Mouse (Mus musculus): ENCODE results near the gene Ei24. TPM values are rescaled to one million over a fixed set of nuclear protein-coding genes. Genes with fewer than 3 reads are reported as not detected.

The Ei24 gene
- total RNA-seq, 4 experiments from 2014 or later: 90.8 to 109 (median 99.9) TPM

DNA sequence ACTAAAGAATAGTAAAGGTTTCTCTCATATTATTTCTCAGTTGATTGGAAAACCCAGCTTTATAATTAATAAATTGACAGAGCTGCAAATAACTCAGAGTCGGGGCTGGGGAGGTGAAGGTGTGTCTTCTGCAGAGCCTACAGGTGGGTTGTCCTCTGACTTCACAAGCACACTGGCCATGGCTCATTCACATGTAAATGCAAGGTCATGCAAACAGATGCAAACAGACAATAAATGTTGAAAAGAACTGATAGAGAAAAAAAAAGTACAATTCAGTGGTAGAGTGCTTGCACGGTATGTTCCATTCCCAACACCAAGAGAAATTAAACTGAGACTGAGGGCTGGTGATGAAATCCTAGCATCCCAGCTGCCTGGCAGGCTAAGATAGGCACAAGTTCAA, 2.7 kb downstream of the Ei24 start:
- no peak for DNase-seq (ENCODE audit: low spot score in 2 of 2)

DNA sequence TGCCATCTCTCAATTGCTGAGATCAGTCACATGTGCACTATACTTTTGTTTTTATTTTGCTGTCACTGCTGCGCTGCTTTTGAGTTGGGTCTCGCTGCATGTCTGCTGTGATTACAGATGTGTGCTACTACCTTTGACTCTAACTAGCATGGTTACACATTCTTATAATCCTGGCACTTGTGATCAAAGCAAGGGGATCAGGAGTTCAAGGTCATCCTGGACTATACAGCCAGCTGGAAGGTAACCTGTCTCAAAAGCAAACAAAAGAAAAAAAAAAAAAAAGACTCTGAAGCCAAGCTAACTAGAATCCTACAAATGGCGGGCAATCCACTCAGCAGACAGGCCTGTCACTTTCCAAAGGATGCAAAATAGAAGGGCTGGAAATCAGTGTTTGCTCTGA, 5.0 kb downstream of the Ei24 start:
- no peak for DNase-seq (ENCODE audit: low spot score in 2 of 2)

DNA sequence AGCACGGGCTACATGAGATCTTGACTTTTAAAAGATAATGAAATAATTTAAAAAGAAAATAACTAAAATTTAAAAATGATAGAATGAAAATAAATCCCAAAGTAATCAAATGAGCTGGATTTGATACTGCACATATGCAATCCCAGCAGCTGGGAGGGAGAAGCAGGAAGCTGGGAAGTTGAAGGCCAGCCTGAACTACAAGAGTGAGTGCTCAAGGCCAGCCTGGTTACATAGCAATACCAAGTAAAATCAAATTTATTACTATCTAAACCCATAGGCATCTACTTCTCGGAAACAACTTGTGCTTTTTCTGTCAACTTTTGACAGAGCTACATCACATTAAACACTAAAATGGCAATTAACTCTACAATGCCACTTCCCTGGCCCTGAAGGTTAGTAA, 13.3 kb downstream of the Ei24 start:
- no peak for DNase-seq (ENCODE audit: low spot score in 2 of 2)

DNA sequence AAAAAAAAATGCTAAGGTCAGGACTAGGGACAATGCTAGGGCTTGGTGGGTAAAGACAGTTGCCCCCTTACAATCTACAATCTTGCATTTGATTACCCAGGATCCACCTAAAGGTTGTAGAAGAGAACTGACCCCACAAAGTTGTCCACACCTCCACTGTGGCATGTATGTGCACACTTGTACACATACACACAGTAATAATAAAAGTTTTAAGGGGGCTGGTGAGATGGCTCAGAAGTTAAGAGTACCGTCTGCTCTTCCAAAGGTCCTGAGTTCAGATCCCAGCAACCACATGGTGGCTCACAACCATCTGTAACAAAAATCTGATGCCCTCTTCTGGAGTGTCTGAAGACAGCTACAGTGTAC, 28.2 kb downstream of the Ei24 start:
- DNase-seq (ENCODE audit: low spot score in 2 of 2): no peak

DNA sequence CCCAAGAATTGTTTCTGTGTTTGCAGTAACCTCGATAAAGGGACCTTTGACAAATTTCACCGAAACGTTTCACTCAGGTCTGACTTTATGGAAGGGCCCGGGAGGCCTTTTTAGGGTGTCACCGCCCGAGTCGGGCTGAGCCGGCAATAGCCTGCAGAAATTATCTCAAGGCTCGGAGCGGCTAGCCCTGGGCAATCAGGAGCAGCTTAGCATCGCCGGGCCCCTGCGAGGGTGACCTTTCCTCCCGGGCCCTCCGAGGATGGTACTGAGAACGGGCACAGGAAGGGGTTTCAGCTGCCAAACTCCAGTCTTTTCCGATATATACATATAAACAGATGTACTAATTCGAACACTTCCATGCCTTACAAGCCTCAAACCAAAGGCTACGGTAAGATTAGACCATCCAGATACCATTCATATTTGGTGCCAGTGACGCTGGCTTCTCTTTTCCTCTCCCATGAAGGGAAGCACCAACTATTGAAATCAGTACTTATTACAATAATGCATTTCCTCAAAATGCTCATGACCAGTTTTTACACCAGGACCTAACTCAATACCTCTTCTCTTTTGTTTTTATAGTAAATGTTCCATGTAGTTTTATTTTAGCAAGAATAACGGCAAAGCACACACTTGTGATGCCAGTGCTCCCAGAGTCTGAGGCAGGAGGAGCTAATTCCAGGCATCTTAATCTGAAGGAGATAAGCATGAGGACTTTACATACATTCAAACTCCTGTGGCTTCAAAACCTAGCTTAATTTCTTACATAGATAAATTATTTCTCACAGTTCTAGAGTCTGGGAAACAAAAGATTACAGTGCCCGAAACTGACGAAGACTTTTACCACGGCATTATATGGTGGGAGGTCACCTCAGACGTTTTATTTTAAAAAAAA, 28.8 kb downstream of the Ei24 start:
- DNase-seq (ENCODE audit: low spot score in 2 of 2): peak in 1 of 2 experiments; percentile 55

DNA sequence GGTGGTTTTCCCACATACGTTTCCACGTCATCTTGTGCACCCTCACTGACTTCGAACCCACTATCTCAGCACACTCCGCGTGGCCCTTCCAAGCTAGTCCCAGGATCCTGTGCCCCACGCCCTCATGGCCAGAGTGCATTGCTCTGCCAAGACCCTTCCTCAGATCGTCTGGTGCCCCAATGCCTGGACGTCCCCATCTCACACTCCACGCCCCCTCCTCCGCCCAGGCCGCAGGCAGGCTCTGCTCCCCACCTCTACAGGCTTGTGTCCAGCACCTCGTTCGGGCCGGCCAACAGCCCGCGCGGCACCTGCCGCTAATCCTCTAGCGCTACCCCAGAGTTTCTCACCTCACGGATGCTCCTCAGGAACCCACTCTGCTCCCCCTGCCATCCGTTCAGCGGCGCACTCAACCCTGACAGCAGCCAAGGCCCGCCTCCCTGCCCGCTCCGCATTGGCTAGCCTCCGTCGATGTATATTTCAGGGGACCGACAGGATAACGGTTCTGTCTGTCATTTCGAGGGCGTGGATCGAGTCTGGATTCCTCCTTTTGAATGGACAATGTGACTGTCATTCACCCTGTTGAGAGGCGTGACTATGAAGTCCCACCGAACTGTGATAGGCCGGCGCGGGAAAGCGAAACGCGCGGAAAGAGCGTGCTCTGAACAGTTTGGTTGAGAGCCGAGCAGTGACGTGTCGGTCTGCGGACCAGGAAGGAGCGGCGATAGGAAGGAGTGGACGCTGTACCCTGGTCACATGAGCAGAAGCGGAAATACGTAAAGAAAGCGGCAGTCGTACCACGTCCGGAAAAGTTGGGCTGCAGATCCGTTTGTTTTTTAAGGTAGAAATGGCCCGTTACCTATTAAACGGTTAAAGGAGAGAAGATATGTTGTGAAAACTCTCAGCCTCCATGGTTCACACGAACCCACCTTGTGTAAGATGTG, 29.7 kb downstream of the Ei24 start, which contains the start of gene Stt3a:
Stt3a (minus strand) TSS at position 477 of the 941 bp plus-strand sequence.
- DNase-seq (ENCODE audit: low spot score in 2 of 2): peak; percentile 99 to 100

DNA sequence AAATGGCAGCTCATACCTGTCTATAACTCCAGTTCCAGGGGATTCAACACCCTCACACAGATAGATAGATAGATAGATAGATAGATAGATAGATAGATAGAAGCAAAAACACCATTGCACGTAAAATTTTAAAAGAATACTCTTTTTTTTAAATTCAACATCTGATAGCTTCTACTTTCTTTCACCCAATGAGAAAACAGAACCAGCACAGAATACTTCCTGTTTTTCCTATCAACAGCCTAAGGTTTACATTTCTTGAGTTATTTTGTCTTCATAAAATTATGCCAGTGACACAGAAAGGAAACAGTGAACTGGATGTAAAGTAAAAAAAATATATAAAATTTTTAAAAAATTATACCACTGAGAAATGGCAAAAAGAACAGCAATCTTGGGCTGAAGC, 32.8 kb downstream of the Ei24 start:
- no peak for DNase-seq (ENCODE audit: low spot score in 2 of 2)

Other genes with a start within 250 kb of the Ei24 start
- gene Gm17689, start 214.8 kb downstream of the Ei24 start, total RNA-seq (2022): not detected
- not detected for gene A630095E13Rik, start 154.0 kb downstream of the Ei24 start, total RNA-seq (2022)
- not detected for gene Acrv1, start 104.2 kb downstream of the Ei24 start, total RNA-seq (2022)
- gene Chek1, start 70.3 kb downstream of the Ei24 start, total RNA-seq (2022): 1 to 10 TPM; 3.0 to 3.6 (median 3.2) TPM
- gene Stt3a, start 29.7 kb downstream of the Ei24 start, total RNA-seq (2022): 10 to 100 TPM; 68.7 to 78.0 (median 73.2) TPM
- 100 to 1,000 TPM; 259 to 276 (median 263) TPM for gene Fez1, start 24.5 kb upstream of the Ei24 start, total RNA-seq (2022)